Mouse (Mus musculus): ENCODE measurements around the gene Rab11a.

The Rab11a gene

GRCm38 (mm10) chr9:64737406-64738201 lies at the start of gene Rab11a:
Gene Rab11a (minus strand): TSS chr9:64737758.
- DNase-seq (ENCODE audit: low read depth, low spot score), result peak; percentile 90

DNA sequence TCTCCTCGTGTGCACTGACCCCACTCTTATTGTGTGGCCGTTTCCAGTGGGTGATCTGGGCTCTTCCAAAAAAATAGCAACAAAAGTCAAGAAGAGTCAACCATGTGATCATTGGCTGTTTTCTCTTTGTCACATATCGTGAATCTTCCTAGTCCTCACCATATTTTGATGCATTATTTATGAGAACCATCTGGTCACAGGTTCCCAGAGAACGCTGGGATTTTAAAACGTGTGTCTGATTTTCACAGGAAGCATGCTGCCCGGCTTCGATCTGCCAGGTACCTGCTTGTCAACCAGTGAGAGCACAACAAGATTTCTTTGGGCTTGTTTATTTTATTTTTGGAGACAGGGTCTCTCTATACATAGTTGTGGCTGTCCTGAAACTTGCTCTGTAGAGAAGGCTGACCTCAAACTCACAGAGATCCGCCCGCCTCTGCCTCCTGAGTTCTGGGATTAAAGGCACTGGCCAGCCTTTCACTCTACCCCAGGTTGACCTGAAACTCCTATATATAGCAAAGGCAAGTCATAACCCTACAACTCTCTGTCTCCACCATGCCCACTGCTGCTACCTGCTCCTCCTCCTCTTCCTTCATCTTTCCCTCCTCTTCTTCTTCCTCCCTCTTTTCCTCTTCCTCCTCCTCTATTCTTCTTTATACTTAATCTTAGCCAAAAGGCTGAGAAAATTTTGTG lies 48.8 kb upstream of the Rab11a start:
- DNase-seq (ENCODE audit: low read depth, low spot score), result no peak

- DNase-seq (ENCODE audit: low read depth, low spot score), result peak; percentile 52
These were observed 47.3 kb upstream of the Rab11a start for GRCm38 (mm10) chr9:64784841-64785240.

DNA sequence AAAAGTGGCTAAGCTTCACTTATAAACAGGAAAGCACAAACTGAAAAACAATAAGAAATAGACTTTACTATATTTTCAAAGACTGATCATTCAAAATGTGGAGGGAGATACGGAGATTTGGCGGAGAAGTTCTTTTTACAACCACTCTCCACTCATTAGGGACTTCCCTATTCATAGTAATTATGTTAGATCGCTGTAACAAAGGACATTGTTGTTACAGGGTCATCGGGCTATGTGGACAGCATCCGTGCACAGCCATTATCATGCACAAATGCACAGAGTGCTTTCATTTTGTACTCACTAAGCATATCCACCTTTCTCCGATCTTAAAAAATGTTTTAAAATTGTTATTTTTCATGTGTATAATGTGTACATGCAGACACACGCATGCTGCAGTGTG lies 46.0 kb upstream of the Rab11a start:
- DNase-seq (ENCODE audit: low read depth, low spot score), result no peak

GRCm38 (mm10) chr9:64779628-64780027 lies 42.1 kb upstream of the Rab11a start:
- peak; percentile 22 for DNase-seq (ENCODE audit: low read depth, low spot score)

GRCm38 (mm10) chr9:64778151-64778550 lies 40.6 kb upstream of the Rab11a start:
- no peak for DNase-seq (ENCODE audit: low read depth, low spot score)

DNA sequence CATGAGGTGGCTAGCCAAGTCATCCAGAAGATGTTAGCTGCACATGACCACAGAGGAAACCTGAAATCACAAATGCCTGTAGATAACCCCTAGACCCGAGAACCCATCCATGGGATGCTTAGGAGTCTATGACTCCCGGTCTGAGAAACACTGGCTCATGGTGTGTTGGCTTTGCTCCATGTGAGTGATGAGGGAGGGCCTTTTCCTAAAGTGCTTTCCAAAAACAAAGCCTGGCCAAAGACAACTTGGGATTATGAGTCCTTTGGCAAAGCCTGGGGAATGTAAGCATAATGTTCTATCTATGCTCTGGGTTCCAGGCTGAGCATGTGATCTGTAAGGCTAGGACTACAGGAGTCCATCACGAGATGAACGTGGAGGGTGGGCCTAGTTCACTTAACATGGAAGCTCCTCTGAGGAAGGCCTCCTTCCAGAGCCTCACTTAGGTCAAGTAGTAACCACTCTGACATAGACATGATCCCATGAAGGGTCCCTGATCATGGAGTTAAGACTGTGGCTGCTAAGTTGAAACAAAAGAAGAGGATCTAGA lies 40.0 kb upstream of the Rab11a start:
- no peak for DNase-seq (ENCODE audit: low read depth, low spot score)

DNA sequence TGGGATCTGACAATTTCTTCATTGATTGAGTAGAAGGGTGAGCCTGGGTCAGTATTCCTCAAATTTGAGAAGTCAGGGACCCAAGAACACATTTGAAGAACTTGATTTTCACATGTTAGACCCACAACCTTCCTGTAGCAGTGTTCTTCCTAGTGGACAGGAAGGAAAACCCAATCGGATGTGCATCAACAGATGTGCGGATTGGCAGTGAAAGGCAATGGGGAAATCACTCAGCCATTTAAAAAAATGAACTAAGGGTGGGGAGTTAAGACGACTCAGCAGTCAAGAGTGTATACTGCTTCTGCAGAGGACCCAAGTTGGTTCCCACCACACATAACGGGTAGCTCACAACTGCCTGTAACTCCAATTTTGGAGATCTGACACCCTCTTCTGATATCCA lies 37.9 kb upstream of the Rab11a start:
- no peak for DNase-seq (ENCODE audit: low read depth, low spot score)

GRCm38 (mm10) chr9:64774883-64775282 lies 37.3 kb upstream of the Rab11a start:
- no peak for DNase-seq (ENCODE audit: low read depth, low spot score)

DNA sequence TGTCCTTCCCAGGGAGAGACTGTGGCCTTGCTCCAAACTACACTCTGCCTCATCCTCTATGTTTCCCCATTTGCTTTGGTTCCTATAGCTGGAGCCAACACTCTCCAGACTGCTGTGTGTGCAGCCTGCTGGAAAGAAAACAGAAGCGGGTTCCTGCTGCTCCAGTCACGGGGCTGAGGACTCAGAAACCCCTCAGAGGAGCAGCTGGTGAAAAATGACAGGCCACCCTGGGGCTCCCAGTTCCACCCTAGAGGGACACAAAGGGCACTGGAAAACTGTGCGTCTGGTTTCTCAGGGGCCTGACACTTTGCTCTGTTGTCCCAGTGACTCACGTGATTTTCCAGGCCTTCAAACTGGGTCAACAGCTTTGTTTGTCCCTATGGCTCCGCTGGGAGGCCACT lies 36.9 kb upstream of the Rab11a start:
- DNase-seq (ENCODE audit: low read depth, low spot score), result no peak

- DNase-seq (ENCODE audit: low read depth, low spot score), result no peak
These were observed 36.4 kb upstream of the Rab11a start for GRCm38 (mm10) chr9:64773936-64774335.

- no peak for DNase-seq (ENCODE audit: low read depth, low spot score)
These were observed 35.7 kb upstream of the Rab11a start for GRCm38 (mm10) chr9:64773254-64773653.

DNA sequence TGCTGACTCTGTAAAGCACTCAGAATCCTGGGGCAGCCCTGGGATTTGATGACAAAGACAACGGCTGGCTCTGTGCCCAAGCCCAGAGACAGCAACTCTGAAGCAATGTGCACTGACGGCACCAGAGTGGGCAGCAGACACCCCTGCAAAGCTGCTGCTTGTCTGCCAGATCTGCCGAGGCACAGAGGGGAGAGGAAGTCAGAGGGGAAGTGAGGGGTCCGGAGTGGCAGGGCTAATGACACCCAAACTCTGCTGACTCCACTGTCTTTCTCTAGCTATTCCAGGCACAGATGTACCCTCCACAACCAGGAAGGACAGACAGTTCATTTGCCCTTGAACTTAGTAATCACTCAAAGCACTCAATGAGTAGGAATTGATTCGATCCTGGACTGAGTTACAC lies 33.7 kb upstream of the Rab11a start:
- no peak for DNase-seq (ENCODE audit: low read depth, low spot score)

DNA sequence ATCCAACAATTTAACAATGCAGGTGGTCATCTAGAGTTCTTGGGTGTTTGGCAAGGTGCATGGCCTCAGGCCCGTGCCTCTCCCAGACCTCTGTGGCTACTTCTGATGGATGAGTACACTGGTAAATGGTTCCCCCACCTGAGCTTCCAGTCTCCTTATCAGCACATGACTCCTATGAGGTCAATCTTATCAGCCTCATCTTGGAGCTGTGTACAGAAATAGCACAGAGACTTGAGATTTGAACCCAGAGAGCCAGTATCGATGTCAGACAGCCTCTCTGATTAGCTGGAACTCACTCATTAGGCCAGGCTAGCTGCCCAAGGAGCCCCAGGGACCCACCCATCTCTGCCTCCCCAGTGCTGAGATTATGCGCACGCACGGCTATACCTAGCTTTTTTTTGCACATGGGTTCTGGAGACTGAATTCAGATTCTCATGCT lies 32.9 kb upstream of the Rab11a start:
- DNase-seq (ENCODE audit: low read depth, low spot score), result no peak

DNA sequence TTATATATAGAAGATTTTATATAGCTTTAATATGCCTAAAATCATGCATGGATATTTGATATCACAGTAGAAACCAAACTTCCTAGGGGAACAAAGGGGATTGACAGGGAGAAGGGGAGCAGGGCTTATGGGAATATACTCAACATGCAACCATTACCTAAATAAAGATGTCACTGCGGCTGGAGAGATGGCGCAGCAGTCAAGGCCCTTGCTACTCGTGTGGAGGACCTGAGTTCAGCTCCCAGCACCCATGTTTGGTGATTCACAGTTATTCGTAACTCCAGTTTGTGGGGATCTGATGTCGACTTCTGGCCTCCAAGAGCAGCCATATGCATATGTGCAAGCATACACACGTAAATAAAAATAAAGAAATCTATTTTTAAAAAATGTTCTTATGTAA lies 32.4 kb upstream of the Rab11a start:
- no peak for DNase-seq (ENCODE audit: low read depth, low spot score)

GRCm38 (mm10) chr9:64769066-64769695 lies 31.6 kb upstream of the Rab11a start:
- peak; percentile 46 for DNase-seq (ENCODE audit: low read depth, low spot score)

DNA sequence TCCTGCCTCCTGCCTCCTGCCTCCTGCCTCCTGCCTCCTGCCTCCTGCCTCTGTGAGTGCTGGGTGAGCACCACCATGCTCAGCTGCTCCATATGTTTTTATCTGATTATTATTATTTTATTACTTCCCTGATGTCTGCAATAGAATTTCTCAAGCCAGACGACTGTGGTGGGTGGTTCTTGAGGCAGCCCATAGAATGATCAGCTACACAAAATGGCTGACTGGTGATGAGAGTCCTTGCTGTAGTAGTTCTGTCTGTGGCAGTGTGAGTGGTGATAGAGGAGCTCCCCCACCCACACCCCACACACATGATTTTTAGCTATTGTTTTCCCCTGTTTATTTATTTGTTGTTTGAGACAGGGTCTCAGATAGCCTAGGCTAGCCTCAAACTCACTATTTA lies 30.2 kb upstream of the Rab11a start:
- DNase-seq (ENCODE audit: low read depth, low spot score), result no peak

GRCm38 (mm10) chr9:64766136-64766535 lies 28.6 kb upstream of the Rab11a start:
- DNase-seq (ENCODE audit: low read depth, low spot score), result no peak

DNA sequence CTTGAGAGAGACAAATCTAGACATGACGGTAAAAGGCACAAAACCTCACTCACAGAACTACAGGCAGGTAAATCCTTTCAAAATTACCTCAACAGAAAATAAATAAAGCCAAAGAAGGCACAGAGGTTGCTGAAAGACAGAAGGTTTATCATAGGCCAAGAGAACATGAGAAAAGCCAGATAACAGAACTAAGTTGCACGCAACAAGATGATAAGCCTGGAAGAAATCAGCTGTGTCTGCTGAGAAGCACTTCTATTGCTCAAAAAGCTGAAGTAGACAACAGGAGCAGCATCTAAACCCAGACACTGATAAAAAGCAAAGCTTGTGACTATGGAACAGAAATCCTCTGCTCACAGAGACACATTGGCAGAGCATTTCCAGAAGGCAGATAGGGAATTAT lies 27.3 kb upstream of the Rab11a start:
- no peak for DNase-seq (ENCODE audit: low read depth, low spot score)

- DNase-seq (ENCODE audit: low read depth, low spot score), result no peak
These were observed 20.5 kb upstream of the Rab11a start for GRCm38 (mm10) chr9:64758052-64758451.

DNA sequence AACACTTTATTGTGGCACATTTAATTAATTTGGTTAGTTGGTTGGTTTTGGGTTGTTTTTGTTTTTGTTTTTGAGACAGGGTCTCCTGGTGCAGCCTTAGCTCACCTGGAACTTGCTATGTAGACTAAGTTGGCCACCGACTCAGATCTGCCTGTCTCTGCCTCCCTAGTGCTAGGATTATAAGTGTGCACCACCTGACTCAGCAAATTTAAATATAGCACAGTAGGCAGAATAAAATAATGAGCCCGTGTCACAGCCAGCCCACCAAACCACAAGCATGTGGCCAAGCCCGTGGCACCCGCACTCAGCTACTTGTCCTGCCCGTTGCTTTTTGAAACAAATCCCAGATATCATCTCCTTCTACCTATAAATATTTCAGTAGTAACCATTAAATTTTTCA lies 15.0 kb upstream of the Rab11a start:
- DNase-seq (ENCODE audit: low read depth, low spot score), result no peak

GRCm38 (mm10) chr9:64749314-64749713 lies 11.8 kb upstream of the Rab11a start:
- no peak for DNase-seq (ENCODE audit: low read depth, low spot score)
